Mouse (Mus musculus): ENCODE results near the gene Gm10322. TPM values are rescaled to one million over a fixed set of nuclear protein-coding genes. Genes with fewer than 3 reads are reported as not detected.
A peak's percentile ranks its signal among the peaks of the same experiment; 100 is the strongest.

Gene Gm10322
- polyA plus RNA-seq, 1 experiment = not detected

GRCm38 (mm10) chr10:59577871-59578801, 37.7 kb upstream of the Gm10322 start:
- TF ChIP-seq CTCF (IDR thresholded peaks at IDR 0.05; ENCODE audit: insufficient read depth, low read depth, low read length) = no peak
- no peak for TF ChIP-seq POLR2A (IDR thresholded peaks at IDR 0.05; ENCODE audit: insufficient read depth, low read depth, low read length)
- Histone ChIP-seq H3K4me1 (ENCODE audit: control insufficient read depth, insufficient read depth, low read length) (peaks cover 4% of the 10 kb centered on the region), H3K4me3 (ENCODE audit: insufficient read depth, low read depth, low read length) (no peak overlapping the region), H3K27ac (ENCODE audit: insufficient read depth, low read depth, low read length) (peak overlapping the region; percentile 63)
- 33% methylated on average over 12 of the region's 12 CpGs for WGBS

- Histone ChIP-seq H3K4me1 (ENCODE audit: control insufficient read depth, insufficient read depth, low read length) (peaks cover 4% of the 10 kb centered on the region), H3K4me3 (ENCODE audit: insufficient read depth, low read depth, low read length) (no peak overlapping the region), H3K27ac (ENCODE audit: insufficient read depth, low read depth, low read length) (no peak overlapping the region)
- TF ChIP-seq CTCF (IDR thresholded peaks at IDR 0.05; ENCODE audit: insufficient read depth, low read depth, low read length) (no peak), POLR2A (IDR thresholded peaks at IDR 0.05; ENCODE audit: insufficient read depth, low read depth, low read length) (no peak)
- WGBS = 92% methylated on average over 3 of the region's 3 CpGs
Measured at GRCm38 (mm10) chr10:59579645-59580044, 36.2 kb upstream of the Gm10322 start.

GRCm38 (mm10) chr10:59580593-59581149, 35.2 kb upstream of the Gm10322 start:
- WGBS = 93% methylated on average over 3 of the region's 3 CpGs
- H3K4me3 ChIP-seq (ENCODE audit: insufficient read depth, low read depth, low read length) = no peak overlapping the region
- TF ChIP-seq CTCF (IDR thresholded peaks at IDR 0.05; ENCODE audit: insufficient read depth, low read depth, low read length) (no peak), POLR2A (IDR thresholded peaks at IDR 0.05; ENCODE audit: insufficient read depth, low read depth, low read length) (no peak)
- H3K4me1 ChIP-seq (ENCODE audit: control insufficient read depth, insufficient read depth, low read length) = peaks cover 4% of the 10 kb centered on the region
- no peak overlapping the region for H3K27ac ChIP-seq (ENCODE audit: insufficient read depth, low read depth, low read length)

- Histone ChIP-seq H3K4me1 (ENCODE audit: control insufficient read depth, insufficient read depth, low read length) (peaks cover 5% of the 10 kb centered on the region), H3K4me3 (ENCODE audit: insufficient read depth, low read depth, low read length) (no peak overlapping the region), H3K27ac (ENCODE audit: insufficient read depth, low read depth, low read length) (no peak overlapping the region)
- TF ChIP-seq CTCF (IDR thresholded peaks at IDR 0.05; ENCODE audit: insufficient read depth, low read depth, low read length) = no peak
- no peak for TF ChIP-seq POLR2A (IDR thresholded peaks at IDR 0.05; ENCODE audit: insufficient read depth, low read depth, low read length)
- WGBS = 57% methylated on average over 1 of the region's 1 CpGs
Measured at GRCm38 (mm10) chr10:59581826-59582543, 33.9 kb upstream of the Gm10322 start.

GRCm38 (mm10) chr10:59585621-59586020, 30.2 kb upstream of the Gm10322 start:
- 81% methylated on average over 5 of the region's 5 CpGs for WGBS
- Histone ChIP-seq H3K27ac (ENCODE audit: insufficient read depth, low read depth, low read length) (no peak overlapping the region), H3K4me1 (ENCODE audit: control insufficient read depth, insufficient read depth, low read length) (peaks cover 15% of the 10 kb centered on the region), H3K4me3 (ENCODE audit: insufficient read depth, low read depth, low read length) (no peak overlapping the region)
- TF ChIP-seq CTCF (IDR thresholded peaks at IDR 0.05; ENCODE audit: insufficient read depth, low read depth, low read length) (no peak), POLR2A (IDR thresholded peaks at IDR 0.05; ENCODE audit: insufficient read depth, low read depth, low read length) (no peak)

- WGBS = 92% methylated on average over 15 of the region's 15 CpGs
- TF ChIP-seq POLR2A (IDR thresholded peaks at IDR 0.05; ENCODE audit: insufficient read depth, low read depth, low read length) (no peak), CTCF (IDR thresholded peaks at IDR 0.05; ENCODE audit: insufficient read depth, low read depth, low read length) (no peak)
Measured at GRCm38 (mm10) chr10:59586821-59587220, 29.0 kb upstream of the Gm10322 start.

GRCm38 (mm10) chr10:59588135-59588534, 27.7 kb upstream of the Gm10322 start:
- H3K27ac ChIP-seq (ENCODE audit: insufficient read depth, low read depth, low read length) = no peak overlapping the region
- 72% methylated on average over 7 of the region's 7 CpGs for WGBS
- H3K4me1 ChIP-seq (ENCODE audit: control insufficient read depth, insufficient read depth, low read length) = peaks cover 18% of the 10 kb centered on the region
- H3K4me3 ChIP-seq (ENCODE audit: insufficient read depth, low read depth, low read length) = no peak overlapping the region
- TF ChIP-seq CTCF (IDR thresholded peaks at IDR 0.05; ENCODE audit: insufficient read depth, low read depth, low read length) = no peak
- TF ChIP-seq POLR2A (IDR thresholded peaks at IDR 0.05; ENCODE audit: insufficient read depth, low read depth, low read length) = no peak

More at GRCm38 (mm10) chr10:59586821-59587220, 29.0 kb upstream of the Gm10322 start:
- H3K27ac ChIP-seq (ENCODE audit: insufficient read depth, low read depth, low read length) = no peak overlapping the region
- no peak overlapping the region for H3K4me3 ChIP-seq (ENCODE audit: insufficient read depth, low read depth, low read length)
- peaks cover 18% of the 10 kb centered on the region for H3K4me1 ChIP-seq (ENCODE audit: control insufficient read depth, insufficient read depth, low read length)

- Histone ChIP-seq H3K4me1 (ENCODE audit: control insufficient read depth, insufficient read depth, low read length) (peaks cover 18% of the 10 kb centered on the region), H3K4me3 (ENCODE audit: insufficient read depth, low read depth, low read length) (no peak overlapping the region), H3K27ac (ENCODE audit: insufficient read depth, low read depth, low read length) (no peak overlapping the region)
- 86% methylated on average over 7 of the region's 7 CpGs for WGBS
- no peak for TF ChIP-seq POLR2A (IDR thresholded peaks at IDR 0.05; ENCODE audit: insufficient read depth, low read depth, low read length)
- no peak for TF ChIP-seq CTCF (IDR thresholded peaks at IDR 0.05; ENCODE audit: insufficient read depth, low read depth, low read length)
Measured at GRCm38 (mm10) chr10:59589420-59589819, 26.4 kb upstream of the Gm10322 start.

All from olfactory bulb, adult 2 months (tissue).